Mouse (Mus musculus) layer of hippocampus, postnatal 10 days (tissue): ENCODE results near the gene Gm11985. TPM values are rescaled to one million over a fixed set of nuclear protein-coding genes. Genes with fewer than 3 reads are reported as not detected.

Source experiments
- DNase-seq, 2 experiments: peaks; one replicate each; pipeline ENCODE4 v3.0.0; 2021; ENCODE audit warnings: low spot score in 2 of 2
- total RNA-seq, 2 experiments: library from RNA; stranded (reverse); gene quantifications; 2 replicates each; pipeline ENCODE4 v1.2.3; 2021

Gene Gm11985
- total RNA-seq, 2 experiments from 2014 or later: not detected

DNA sequence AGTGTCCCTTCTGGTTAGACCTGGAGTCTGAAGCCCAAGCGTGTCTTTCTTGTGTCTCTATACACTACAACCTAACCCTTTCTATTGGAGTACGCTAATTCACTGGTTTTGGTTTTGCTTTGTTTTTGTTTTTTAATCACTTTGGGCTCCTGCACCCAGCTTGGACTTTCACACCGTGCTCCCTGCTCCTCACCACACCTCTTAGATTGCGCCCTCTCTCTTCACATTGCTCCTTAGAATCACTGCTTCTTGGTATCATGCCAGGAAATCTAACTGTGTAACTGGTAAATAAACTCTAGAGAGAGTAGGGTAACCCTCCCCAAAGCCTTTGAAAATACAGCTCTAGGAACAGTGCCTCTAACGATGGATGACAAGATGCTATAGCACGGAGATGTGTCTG is 30.2 kb downstream of the Gm11985 start:
- no peak for DNase-seq

DNA sequence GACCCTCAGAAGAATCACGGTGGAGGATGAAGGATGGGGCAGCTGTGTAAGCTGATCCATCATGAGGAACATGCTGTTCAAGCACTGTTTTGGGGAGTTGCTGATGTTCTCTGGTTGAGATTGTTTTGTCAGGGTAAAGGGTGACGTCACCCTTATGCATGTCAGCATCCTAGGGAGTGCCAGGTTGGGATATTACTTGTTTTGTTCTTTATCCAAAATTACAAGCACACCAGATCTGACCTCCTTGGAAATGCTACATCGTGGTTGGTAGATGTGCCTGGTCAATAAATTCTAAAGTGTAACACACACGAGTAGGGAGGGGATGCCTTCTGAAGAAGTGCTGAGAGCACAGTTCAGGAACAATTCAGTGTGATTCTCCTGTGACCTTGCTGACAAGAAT is 31.9 kb downstream of the Gm11985 start:
- DNase-seq: no peak

DNA sequence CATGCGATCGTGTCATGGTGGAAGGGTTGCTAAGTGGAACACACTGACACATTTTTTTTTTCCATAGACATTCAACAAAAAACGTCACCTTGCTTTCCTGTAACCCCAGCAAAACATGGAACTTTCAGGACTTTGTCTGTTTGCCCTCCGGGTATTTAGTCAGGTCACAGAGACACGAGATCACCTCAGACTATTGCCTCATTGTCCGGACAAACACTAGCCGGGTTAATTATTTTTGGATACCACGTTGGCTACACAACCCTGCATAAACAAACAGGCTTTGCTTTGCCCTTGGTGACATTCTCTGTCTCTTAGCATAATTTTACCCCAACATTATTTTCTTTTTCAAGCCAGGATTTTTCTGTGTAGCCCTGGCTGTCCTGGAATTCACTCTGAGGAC is 35.3 kb downstream of the Gm11985 start:
- DNase-seq: no peak

DNA sequence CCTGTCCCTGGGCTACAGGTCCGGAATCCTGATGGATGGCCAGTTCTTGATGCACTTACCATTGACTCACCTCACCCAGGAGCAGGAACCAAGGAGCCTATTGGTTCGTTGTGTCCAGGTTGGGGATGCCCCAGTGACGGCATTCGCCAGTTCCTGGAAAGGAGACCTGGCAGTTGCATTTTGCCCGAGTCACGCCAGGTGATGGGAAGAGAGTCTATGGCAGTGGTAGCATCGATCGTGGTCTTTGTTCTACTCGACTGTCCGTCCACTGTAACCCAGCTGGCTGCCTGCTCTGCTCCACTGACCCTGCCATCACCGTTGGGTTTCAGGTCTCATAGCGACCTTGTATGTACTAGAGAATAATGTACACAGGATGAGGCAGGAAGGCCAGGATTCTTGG is 36.0 kb downstream of the Gm11985 start:
- no peak for DNase-seq

DNA sequence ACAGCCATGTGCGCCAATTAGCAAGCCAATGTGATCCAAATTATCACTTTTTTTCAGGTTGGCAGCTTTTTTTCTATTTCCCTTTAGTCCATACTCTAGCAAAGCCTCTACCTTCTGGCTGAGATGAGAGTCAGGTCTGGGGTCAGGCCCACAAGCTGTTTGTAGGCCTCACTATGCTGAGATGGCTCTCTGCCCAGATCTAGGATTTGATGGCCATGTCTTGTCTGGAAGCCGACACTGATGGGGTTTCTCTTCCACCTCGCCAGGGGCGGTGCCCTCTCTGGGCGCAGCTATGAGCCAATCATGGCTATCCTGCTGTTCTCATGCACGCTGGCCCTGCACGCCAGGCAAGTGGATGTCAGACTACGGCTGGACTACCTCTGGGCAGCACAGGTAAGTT is 37.9 kb downstream of the Gm11985 start:
- DNase-seq: no peak

DNA sequence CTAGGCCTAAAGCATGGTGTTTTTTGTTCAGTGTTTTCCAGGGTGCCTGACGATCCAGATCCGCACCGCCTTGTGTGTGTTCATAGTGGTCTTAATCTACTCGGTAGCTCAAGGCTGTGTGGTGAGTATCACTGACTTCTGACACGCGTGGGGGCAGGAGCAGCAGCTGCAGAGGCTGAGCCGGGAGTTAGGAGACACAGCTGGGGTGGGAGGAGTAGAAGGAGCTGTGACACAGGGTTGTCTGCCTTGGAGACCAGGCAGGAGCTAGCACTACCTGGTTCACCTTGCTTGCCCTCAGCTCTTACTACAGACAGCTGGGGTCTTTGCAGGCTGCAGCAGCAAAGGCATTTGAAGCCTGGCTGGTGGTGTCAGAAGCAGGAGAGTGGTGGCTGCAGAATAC is 38.9 kb downstream of the Gm11985 start:
- DNase-seq: no peak

DNA sequence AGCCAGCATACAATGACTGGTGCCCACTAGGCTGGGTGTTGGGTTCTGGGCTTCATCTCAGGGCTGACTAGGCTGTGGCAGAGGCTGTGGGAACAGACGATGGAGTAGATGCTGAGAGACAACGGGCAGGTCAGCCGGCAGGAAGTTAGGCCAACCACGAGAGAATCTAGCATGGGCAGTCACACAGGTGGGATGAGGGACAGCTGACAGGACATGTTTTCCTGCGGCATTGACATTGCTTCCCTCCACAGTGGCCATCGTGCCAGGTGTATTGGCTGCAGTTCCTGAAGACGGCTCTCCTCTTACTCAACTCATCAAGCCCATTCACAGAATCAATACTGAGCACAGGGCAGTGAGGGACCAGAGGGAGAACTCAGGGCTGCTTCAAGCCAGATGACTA is 40.4 kb downstream of the Gm11985 start:
- no peak for DNase-seq

DNA sequence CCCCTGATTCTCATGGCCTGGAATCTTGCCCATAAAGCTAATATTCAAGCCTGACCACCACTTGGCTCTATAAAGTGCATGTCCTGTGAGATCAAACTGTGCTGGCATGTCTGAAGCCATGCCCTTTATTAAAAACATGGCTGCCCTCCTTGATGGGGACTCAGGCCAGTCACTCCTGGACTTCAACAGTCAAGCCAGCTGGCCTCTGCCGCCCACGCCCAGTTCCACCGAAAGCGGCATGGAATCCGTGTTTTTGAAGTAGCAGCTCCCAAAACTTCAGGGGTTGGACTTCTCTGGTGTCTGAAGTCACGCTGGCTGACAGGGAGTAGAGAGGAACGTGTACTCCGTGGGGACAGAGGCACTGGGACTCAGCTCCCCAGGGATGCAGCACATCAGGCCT is 40.8 kb downstream of the Gm11985 start:
- DNase-seq: no peak

DNA sequence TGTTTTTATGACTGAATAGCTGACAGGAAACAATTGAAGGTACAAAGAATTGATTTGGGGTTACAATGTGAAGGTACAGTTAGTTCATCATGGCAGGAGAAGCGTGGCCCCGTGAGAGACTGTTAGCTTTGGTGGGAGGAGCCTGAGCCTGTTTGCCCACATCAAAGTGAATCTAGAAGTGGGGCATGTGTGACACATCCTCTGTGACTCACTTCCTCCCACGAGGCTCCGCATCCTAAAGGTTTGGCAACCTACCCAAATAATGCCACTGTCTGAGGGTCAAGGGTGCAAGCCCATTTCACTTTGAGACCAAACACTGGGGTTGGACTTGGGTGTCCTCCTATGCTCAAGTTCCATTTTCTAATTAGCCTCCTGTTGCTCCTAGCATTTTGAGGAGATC is 43.1 kb downstream of the Gm11985 start:
- DNase-seq: no peak

DNA sequence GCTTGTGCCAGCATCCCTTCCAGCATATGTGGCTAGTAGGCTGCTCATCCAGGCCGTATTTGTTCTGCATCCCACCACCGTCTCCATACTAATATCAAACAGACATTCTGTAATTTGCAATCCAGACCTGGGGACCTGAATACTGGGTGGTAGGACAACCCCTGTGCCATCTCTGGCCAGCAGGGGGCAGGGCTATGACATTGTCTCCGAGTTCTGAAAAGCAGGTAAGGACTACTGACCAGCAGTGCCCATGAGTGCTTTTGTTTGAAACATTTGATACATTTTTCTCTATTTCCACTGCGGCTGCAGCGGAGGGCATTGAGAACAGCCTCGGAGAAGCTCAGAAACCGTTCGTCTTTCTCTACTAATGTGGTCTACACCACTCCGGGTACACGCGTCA is 44.0 kb downstream of the Gm11985 start:
- DNase-seq: no peak

DNA sequence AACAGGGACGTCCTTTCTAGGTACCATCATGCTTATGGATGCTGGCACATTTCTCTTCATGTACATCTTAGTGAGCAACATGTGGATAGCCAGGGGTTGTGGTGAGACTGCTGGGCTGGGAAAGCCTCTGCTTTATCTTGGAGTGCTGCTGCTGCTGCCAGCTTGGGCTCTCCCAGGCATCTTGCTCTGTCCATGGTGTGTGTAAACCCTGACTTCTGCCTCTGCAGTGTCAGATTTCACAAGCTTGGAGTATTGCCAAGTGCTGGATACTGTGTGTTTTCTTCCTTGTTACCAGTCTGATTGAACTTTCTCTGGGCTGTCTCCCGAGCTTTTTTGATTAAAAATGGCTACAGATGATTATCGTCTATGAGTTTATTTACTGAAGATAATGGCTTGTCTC is 45.6 kb downstream of the Gm11985 start:
- DNase-seq: no peak

DNA sequence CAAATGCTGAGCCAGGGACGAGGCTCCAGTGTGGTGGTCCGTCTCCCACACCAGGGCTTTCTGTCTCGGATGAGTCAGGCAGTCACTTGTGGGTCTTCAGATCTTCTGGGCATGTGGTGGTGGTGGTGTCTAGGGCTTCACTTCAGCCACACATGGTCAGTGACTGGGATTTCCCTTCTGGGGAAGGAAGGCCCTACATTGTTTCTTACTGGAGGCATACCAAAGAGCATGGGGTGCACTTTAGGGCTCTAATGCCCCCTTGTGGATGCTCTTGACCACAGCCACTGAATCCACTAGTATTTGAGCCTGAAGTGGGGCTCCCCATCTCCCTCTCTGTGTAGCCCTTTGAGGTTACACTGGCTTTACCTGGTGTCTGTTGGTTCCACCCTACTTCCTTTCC is 47.9 kb downstream of the Gm11985 start:
- peak; percentile 38 to 42 for DNase-seq

DNA sequence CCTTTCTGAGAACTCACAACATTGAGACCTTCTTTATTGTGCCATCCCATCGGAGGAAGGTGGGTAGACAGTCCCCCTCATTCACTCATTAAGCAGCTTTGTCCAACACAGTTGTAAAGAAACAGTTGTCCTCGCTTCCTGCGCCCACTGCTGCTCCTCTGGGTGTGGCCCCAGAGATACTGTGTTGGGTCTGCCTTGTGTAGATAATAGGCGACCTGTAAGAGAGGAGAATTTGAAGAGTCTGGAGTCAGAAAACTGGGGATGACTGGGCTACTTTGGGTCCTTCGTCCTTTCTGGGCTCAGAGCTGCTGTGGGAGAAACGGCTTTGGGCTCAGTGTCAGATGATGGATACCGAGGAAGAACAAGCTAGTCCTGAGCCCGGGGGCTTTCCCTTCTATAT is 50.0 kb downstream of the Gm11985 start:
- DNase-seq: no peak

DNA sequence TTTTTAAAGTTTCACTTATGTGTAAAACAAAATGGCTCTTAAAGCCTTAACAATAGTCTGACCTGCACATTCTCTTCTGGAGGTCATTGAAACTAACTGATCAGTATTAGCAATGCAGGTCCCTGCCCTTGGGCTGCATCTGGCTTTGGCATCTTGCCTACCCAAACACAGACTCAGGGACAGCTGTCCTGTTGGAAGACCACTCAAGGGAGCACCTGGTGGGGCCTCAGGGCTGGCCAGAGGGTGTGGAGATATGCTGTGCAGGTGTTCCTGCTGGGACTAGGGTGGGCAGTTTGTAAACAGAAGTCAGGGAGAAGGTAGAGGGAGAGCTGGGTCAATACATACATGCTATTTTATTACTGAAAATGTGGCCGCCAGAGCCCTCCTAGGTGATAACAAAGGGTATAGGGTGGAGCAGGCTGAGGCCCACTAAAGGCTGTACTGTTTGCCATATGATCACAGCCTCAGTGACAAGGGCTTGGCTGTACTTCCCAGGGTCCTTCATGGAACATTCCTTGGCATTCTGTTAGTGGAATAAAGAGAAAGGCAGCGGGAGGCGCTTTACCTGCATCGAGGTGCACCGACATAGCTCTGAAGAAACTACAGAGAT is 52.0 kb downstream of the Gm11985 start:
- DNase-seq: no peak

DNA sequence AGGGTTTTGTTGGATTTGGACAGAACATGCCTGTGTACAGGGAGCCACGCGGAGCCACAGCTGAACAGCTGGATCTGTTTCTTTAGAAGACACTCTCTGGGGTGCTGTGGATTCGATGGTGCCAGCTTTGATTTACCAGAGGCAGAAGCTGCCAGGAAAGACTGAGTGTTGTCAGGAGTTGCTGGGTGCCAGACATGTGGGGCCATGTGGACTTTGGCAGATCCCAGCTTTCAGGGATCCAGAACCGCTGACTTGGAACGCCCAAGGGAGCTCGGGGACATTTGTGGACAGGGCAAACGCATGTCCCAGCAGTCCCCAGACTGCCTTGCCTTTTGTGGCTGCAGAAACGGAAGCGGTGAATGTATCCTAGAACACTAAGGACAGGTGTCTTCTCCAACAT is 52.6 kb downstream of the Gm11985 start:
- no peak for DNase-seq

DNA sequence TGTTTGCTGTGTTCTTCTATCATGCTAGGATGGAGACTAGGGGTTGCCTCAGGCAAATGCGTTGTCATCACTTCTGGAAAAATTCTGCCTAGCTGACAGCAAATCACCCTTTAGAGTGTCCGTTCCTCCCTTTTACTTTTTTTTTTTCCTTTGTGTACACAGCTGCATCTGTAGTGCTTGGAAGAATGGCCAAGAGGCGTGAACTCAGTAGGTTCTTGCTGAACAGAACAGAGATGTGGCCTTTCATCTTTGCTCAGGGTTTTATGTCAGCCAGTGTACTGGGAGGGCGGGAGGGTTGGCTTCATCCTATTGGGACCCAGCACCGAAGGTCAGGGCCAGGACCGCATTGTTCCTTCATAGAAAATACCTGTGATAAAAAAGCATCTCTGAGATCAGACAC is 53.1 kb downstream of the Gm11985 start:
- DNase-seq: no peak

DNA sequence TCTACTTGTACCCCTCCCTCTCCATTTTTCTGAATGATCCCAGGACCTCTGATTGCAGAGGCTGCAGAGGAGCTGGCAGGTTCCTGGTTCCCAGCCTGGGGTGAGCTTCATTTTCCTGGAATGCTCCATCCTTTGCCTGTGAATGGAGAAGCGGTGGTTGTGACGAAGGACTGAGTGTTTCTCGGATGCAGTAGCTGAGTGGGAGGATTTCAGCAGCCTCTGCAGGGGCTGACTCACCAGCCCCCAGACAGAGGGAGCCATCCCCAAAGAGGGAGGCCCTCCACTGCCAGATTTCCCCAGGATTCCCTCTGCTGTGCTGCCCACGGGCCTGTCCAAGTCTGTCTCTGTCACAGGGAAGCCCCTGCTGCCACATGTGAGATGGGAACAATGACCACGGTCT is 54.0 kb downstream of the Gm11985 start:
- DNase-seq: peak in 1 of 2 experiments; percentile 27

DNA sequence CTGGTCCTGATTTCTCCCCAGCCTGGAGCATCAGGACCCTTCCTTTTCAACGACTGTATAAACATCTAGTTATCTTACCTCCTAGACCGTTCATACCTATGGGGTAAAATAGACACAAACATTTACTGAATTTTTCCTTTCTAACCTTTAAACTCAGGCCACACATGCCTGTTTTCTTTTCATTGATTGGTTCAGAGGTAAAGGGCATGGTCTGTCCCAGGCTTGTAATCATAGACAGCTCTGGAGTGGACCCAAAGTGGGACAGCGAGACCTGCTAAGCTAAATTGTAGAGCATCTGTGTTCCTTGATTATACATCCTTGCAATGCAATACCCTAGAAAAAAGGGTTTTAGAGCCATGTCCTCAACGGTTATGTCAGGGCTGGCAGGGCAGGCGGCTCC is 54.6 kb downstream of the Gm11985 start:
- no peak for DNase-seq

Other genes starting within 250 kb of the Gm11985 start
- gene Adcy1, start 125.1 kb downstream of the Gm11985 start, total RNA-seq: 100 to 1,000 TPM; 191 to 208 TPM
- under 1 TPM in 1 of 2 experiments, not detected in 1; 0.42 TPM for gene Igfbp1, start 9.2 kb upstream of the Gm11985 start, total RNA-seq
- gene Igfbp3, start 25.4 kb upstream of the Gm11985 start, total RNA-seq: 10 to 100 TPM; 22.4 to 28.8 TPM